Mouse (Mus musculus): Measurements from ENCODE around the gene Fkbp8.
A peak's percentile ranks its signal among the peaks of the same experiment; 100 is the strongest.

Fkbp8 gene

GRCm38 (mm10) chr8:70558334-70558733 is 30.8 kb downstream of the Fkbp8 start:
- peak; percentile 58 for DNase-seq (ENCODE audit: low read depth, low spot score)

- DNase-seq (ENCODE audit: low read depth, low spot score), result peak; percentile 48
These were observed 31.5 kb downstream of the Fkbp8 start for GRCm38 (mm10) chr8:70558983-70559382.

- peak; percentile 68 for DNase-seq (ENCODE audit: low read depth, low spot score)
These were observed 32.6 kb downstream of the Fkbp8 start for GRCm38 (mm10) chr8:70560096-70560495.

- DNase-seq (ENCODE audit: low read depth, low spot score), result no peak
These were observed 33.0 kb downstream of the Fkbp8 start for GRCm38 (mm10) chr8:70560564-70560963.

DNA sequence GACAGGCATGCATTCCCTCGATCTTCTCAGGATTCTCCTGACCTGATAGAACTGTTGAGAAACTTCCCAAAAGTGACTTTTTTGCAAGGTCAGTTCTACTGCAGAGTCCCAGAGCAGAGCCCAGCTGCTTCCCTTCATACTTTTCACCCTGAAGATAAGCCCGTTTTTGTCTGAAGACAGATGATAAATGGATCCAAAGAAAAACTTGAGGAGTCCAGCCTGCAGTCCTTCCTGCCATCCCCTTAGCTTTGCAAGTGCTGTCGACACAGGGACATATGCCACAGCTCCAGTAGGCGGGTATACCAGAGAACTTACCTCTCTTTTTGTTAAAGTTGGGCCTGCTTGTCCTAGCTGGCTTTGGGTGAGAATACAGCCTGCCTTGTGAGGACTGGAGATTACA is 33.8 kb downstream of the Fkbp8 start:
- no peak for DNase-seq (ENCODE audit: low read depth, low spot score)

DNA sequence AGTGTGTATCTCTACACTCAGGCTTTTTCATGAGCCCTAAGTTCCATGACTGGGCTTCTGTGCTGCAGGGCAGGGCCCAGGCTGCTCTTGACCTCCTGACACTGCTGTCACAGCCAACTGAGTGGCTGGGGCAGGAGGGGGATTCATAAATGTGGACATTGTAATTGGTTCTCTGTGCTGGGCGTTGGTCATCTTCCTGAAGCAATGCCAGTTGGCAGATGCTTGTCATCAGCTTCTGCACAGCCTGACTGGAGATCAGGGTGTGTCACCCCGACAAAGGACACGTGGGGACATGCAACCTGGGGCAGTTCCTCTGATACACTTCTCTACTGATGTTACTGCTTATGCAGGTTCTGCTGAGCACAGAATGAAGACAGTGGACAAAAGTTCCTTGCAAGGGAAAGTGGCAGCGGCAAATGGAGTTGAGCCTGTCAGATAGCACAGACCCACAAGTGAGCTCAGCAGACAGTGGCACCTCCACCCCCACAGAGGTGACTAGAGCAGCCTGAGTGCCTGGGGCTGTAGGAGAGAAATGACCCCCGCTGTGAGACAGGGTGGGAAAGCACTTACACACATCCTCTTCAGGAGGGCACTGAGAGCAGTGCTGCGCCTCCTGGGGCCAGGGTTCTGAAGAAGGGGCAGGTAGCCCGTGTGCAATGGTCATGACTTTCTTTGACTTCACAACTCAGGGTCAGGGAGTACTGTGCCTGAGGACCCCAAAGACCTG is 34.4 kb downstream of the Fkbp8 start:
- DNase-seq (ENCODE audit: low read depth, low spot score), result no peak

DNA sequence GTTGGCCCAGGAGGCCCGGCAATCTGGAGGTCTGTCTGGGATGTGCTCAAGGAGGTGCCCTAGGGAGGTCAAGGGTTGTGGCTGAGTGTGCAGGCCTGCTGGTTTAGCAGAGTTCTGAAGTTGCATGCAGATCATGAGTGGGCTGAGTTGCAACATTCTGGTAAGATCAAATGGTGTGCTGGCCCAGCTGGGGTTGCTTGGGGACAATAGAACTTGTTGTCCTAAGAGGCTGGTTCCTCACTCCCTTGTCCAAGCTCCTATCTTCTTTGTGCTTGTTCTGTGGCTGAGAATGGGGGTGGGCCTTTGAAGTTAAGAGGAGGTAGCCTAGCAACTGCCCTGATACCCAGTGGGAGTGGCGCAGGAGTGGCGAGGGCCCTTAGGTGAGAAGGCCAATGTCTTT is 35.3 kb downstream of the Fkbp8 start:
- no peak for DNase-seq (ENCODE audit: low read depth, low spot score)

GRCm38 (mm10) chr8:70563763-70564387 is 36.4 kb downstream of the Fkbp8 start:
- DNase-seq (ENCODE audit: low read depth, low spot score), result no peak

DNA sequence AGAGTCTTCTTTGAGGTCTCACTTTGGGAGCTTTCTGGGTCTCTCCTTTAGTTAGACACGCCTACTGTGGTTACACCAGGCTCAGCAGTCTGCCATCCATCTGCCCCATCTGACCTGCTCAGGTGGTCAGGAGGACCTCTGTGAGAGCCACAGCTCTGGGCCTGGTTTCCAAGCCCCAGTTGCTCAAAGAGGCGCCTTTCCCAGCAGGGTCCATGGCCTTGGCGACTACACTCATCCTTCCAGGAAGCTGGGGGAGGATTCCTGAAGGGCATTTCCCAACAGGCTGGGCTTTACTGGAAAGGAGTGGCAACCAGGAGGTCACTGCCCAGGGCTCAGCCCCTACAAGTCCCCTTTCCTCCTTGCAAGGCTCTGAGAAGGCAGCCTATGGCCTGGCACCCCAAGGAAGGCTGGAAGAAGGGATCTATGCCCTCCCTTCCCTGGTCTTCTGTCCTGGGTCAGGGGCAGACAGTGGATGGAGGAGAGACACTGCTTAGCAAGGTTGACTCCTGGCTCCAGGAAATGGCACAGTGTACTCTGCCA is 37.2 kb downstream of the Fkbp8 start:
- DNase-seq (ENCODE audit: low read depth, low spot score), result no peak

GRCm38 (mm10) chr8:70565561-70565960 is 38.0 kb downstream of the Fkbp8 start:
- DNase-seq (ENCODE audit: low read depth, low spot score), result peak; percentile 85

DNA sequence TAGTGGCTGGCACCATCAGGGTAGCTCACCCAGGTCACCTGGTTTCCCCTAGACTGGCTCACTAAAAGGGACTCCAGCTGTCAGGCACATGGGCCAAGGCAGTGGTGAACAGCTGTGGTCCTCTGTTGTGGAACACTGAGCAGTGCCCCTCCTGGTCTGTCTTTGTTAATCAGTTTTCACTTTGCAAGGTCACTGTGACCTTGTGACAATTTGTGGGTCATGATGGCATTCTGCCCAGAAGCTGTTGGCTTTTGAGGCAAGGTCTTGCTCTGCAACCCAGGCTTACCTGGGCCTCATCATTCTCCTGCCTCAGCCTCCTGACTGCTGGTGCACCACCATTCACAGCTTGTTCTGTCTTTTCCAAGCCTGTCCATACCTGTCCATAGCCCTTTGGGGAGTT is 42.8 kb downstream of the Fkbp8 start:
- DNase-seq (ENCODE audit: low read depth, low spot score), result no peak

DNA sequence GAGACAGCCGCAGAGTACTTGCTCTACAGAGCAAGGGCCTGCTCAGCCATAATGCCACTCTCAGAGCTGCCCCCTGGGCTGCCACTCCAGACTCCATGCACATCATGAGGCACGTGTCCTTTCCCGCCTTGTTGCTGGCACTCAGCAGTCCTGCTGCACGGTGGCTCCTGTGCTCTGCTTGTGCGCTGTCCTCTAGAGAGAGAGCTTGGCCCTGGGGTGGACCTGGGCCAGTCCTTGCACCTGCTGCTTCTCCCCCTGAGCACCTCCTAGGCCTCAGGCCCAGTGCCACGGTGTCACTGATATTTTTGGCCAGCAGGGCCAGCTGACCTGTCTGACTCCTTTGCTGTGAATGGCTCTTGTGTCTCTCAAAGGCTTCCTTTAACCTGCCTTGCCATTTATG is 43.5 kb downstream of the Fkbp8 start:
- DNase-seq (ENCODE audit: low read depth, low spot score), result no peak

DNA sequence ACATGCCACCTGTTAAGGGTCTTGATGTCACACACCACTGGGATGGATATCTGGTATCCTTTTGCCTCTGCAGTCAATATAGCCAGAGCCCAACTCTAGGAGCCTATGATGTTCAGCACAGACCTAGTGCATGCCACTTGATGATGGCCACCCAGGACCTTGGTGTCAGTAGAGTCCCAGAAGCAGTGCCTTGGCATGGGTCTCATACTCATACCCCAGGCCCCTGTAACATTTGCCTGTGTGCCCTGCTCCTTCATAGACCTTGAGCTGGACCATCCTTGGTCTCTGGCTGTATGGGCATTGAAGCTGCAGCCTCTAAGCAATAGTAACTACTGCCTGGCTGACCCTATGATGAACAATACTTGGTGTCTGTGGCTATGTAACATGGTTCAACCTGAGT is 46.8 kb downstream of the Fkbp8 start:
- DNase-seq (ENCODE audit: low read depth, low spot score), result no peak

GRCm38 (mm10) chr8:70574915-70575314 is 47.4 kb downstream of the Fkbp8 start:
- DNase-seq (ENCODE audit: low read depth, low spot score), result no peak

GRCm38 (mm10) chr8:70577207-70577606 is 49.7 kb downstream of the Fkbp8 start:
- DNase-seq (ENCODE audit: low read depth, low spot score), result no peak

- no peak for DNase-seq (ENCODE audit: low read depth, low spot score)
These were observed 56.2 kb downstream of the Fkbp8 start for GRCm38 (mm10) chr8:70583476-70584387.

DNA sequence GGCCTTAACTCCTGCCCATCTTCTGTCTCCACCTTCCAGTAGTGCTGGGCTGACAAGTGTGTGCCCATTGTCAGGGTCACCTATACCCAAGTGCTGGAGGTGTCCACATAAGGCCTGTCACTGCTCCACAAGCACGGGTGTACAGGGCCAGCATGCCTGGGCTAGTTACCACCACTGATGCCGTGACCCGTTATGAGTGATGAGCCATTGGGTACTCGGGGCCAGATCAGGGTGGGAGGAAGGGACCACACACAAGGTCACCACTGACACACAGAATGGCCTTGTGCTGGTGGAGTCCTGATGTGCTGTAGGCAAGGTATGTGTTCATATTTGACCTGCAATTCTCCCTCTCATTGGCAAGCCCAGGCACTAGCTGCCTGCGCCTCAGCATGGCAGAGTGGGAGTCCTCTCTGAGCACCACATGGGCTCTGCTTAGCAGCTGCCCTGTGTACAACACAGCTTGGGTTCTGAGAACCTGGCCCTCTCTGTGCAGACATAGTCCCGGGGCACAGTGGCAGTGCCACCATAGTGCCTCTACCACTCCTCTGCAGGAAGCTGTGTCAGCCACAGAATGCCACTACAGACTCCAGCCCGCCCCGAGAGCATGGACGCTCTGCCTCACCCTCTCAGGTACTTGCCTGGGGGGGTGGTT is 57.2 kb downstream of the Fkbp8 start:
- DNase-seq (ENCODE audit: low read depth, low spot score), result no peak

Data from A20 (cell line).